In the genomic region with DNA sequence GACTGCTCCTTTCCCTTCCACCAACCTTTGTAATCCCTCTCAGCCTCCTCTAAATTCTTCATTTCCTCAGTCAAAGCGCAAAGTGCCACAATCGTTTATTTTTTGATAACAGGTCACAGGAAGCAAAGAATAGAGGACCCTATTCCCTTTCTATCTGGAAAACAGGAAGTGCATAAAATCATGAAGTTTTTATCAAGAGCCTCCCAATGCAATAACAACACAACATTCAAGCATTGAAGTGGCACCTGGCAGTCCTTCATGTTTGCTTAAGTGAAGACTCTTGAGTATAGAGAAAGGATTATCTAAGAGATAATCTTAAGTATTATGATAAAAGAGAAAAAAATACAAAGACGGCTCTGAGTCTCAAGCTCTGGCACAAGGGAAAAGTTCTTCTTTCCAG, we compare ENCODE assay signal across 28 mouse cellular contexts.
"Had no signal": no experiment of that assay in that cellular context is flagged by ENCODE, and none has a peak within 500 bp of the region (broad histone marks: within the 10 kb centered on the region; RNA-seq: fewer than 3 reads in every experiment).

No protein-coding gene starts in this region.

- H3K4me3 ChIP-seq: embryonic facial prominence, embryonic 10.5 days; embryonic facial prominence, embryonic 12.5 days; embryonic facial prominence, embryonic 13.5 days; embryonic facial prominence, embryonic 15.5 days; erythroblast, embryonic 14.5 days; forebrain, embryonic 10.5 days; forebrain, embryonic 12.5 days; forebrain, embryonic 13.5 days; forebrain, embryonic 15.5 days; gastrocnemius, adult 2 months; heart, adult 2 months had no signal

- H3K4me2 ChIP-seq: embryonic facial prominence, embryonic 12.5 days; embryonic facial prominence, embryonic 13.5 days; embryonic facial prominence, embryonic 15.5 days; forebrain, embryonic 12.5 days; forebrain, embryonic 13.5 days; forebrain, embryonic 15.5 days had no signal

- DNase-seq: cerebellum, adult 2 months; cerebellum, adult 8-10 months; cerebellum, adult 9-10 months; cerebellum, adult 9-11 months; cerebellum, postnatal 10 days; cerebellum, postnatal 14 days; cerebellum, postnatal 25 days; cerebellum, postnatal 36 days; embryo, embryonic 11 days; forebrain, postnatal 0 days; gastrocnemius, adult 2 months; gastrocnemius, postnatal 10 days; gastrocnemius, postnatal 14 days; gastrocnemius, postnatal 25 days; gastrocnemius, postnatal 36 days; heart, adult 18-20 months; heart, adult 2 months had no signal

- H3K27me3 ChIP-seq: embryonic facial prominence, embryonic 12.5 days; embryonic facial prominence, embryonic 13.5 days; embryonic facial prominence, embryonic 15.5 days; forebrain, embryonic 12.5 days; forebrain, embryonic 13.5 days; forebrain, embryonic 15.5 days had no signal

- H3K36me3 ChIP-seq: embryonic facial prominence, embryonic 10.5 days; embryonic facial prominence, embryonic 12.5 days; embryonic facial prominence, embryonic 13.5 days; embryonic facial prominence, embryonic 15.5 days; forebrain, embryonic 10.5 days; forebrain, embryonic 12.5 days; forebrain, embryonic 15.5 days had no signal

- ATAC-seq: forebrain, embryonic 13.5 days; forebrain, embryonic 14.5 days; forebrain, embryonic 15.5 days; forebrain, embryonic 16.5 days; forebrain, postnatal 0 days had no signal

- H3K27ac ChIP-seq: embryonic facial prominence, embryonic 10.5 days; embryonic facial prominence, embryonic 12.5 days; embryonic facial prominence, embryonic 13.5 days; embryonic facial prominence, embryonic 15.5 days; forebrain, embryonic 10.5 days; forebrain, embryonic 12.5 days; forebrain, embryonic 13.5 days; forebrain, embryonic 15.5 days; gastrocnemius, adult 2 months; heart, adult 2 months had no signal

- H3K9ac ChIP-seq: embryonic facial prominence, embryonic 12.5 days; embryonic facial prominence, embryonic 13.5 days; embryonic facial prominence, embryonic 15.5 days; forebrain, embryonic 12.5 days; forebrain, embryonic 13.5 days; forebrain, embryonic 15.5 days; forebrain, postnatal 0 days had no signal

- H3K4me1 ChIP-seq: embryonic facial prominence, embryonic 10.5 days; embryonic facial prominence, embryonic 12.5 days; embryonic facial prominence, embryonic 13.5 days; embryonic facial prominence, embryonic 15.5 days; forebrain, embryonic 10.5 days; forebrain, embryonic 13.5 days; forebrain, embryonic 15.5 days had no signal

- H3K9me3 ChIP-seq: embryonic facial prominence, embryonic 10.5 days; embryonic facial prominence, embryonic 15.5 days; forebrain, embryonic 10.5 days; forebrain, embryonic 12.5 days; forebrain, embryonic 13.5 days; forebrain, embryonic 15.5 days had no signal
